Mouse (Mus musculus) lung, adult 2 months (tissue): ENCODE measurements around the gene Tlcd2. TPM values are rescaled to one million over a fixed set of nuclear protein-coding genes. Genes with fewer than 3 reads are reported as not detected.

Experiments
- DNase-seq: peaks from one replicate; pipeline ENCODE4 v3.0.0; 2022
- H3K4me1 ChIP-seq: fragments of 200-500 bp; 2 replicates; pipeline ENCODE4 v1.6.1; 2011; ENCODE audit warnings: low read length; ENCODE audit not compliant: control insufficient read depth, insufficient read depth
- H3K4me3 ChIP-seq: fragments of 200-500 bp; replicated peaks from 2 replicates; pipeline ENCODE3; 2011; ENCODE audit warnings: low read depth, mild to moderate bottlenecking, control low read depth, low read length; ENCODE audit errors: extremely low read depth
- CTCF ChIP-seq: fragments of 200-500 bp; IDR thresholded peaks from 2 replicates; pipeline ENCODE4 v1.5.1; 2011; ENCODE audit warnings: mild to moderate bottlenecking, low read length, control low read depth; ENCODE audit not compliant: insufficient read depth
- POLR2A ChIP-seq: fragments of 200-500 bp; IDR thresholded peaks from 2 replicates; pipeline ENCODE4 v1.6.1; 2011; ENCODE audit warnings: low read depth, mild to moderate bottlenecking, control low read depth, low read length, borderline replicate concordance; ENCODE audit errors: extremely low read depth
- WGBS: fragments of 180-500 bp; shearing (Covaris S2); methylation state at CpG from one replicate; pipeline ENCODE4 v1.1.7; 2018; 5-methylcytosine and 5-hydroxymethylcytosine counted together
- polyA plus RNA-seq: library from polyadenylated mRNA; depleted of rRNA; stranded (reverse); fragments of >200 nt; gene quantifications from 2 replicates; pipeline ENCODE4 v1.2.3, GENCODE M21; 2012

Gene Tlcd2
- polyA plus RNA-seq, 1 experiment: 29.6 TPM

GRCm38 (mm10) chr11:75486601-75487285 lies 25.2 kb downstream of the Tlcd2 start, which contains the start of gene Prpf8:
Prpf8 (plus strand) TSS chr11:75486816.
- Histone ChIP-seq H3K4me3 (peak within 1 kb of the TSS; percentile 83), H3K4me1 (peaks cover 9% of the 10 kb centered on the region)
- WGBS: under 1% methylated on average over 52 of the region's 52 CpGs
- DNase-seq: peak; percentile 99
- no peak for TF ChIP-seq CTCF
- TF ChIP-seq POLR2A: peak; percentile 88; the same call in 1 of the 2 replicates

- 19% methylated on average over 6 of the region's 6 CpGs for WGBS
- peaks cover 9% of the 10 kb centered on the region for H3K4me1 ChIP-seq
- no peak for DNase-seq
- TF ChIP-seq CTCF (no peak), POLR2A (no peak)
- peak overlapping the region; percentile 83 for H3K4me3 ChIP-seq
Observed at GRCm38 (mm10) chr11:75487496-75487895, 26.0 kb downstream of the Tlcd2 start.

GRCm38 (mm10) chr11:75494296-75495049 lies 33.0 kb downstream of the Tlcd2 start:
- Histone ChIP-seq H3K4me3 (no peak overlapping the region), H3K4me1 (no peaks in the 10 kb centered on the region)
- TF ChIP-seq POLR2A (no peak), CTCF (no peak)
- no peak for DNase-seq
- 85% methylated on average over 10 of the region's 10 CpGs for WGBS

GRCm38 (mm10) chr11:75498126-75498525 lies 36.6 kb downstream of the Tlcd2 start:
- no peak for TF ChIP-seq POLR2A
- no peak for TF ChIP-seq CTCF
- no peak for DNase-seq
- no peaks in the 10 kb centered on the region for H3K4me1 ChIP-seq
- WGBS: 54% methylated on average over 1 of the region's 1 CpGs
- H3K4me3 ChIP-seq: no peak overlapping the region

GRCm38 (mm10) chr11:75508162-75508561 lies 46.6 kb downstream of the Tlcd2 start:
- Histone ChIP-seq H3K4me1 (peaks cover 8% of the 10 kb centered on the region), H3K4me3 (no peak overlapping the region)
- TF ChIP-seq POLR2A: no peak
- no peak for TF ChIP-seq CTCF
- 97% methylated on average over 4 of the region's 4 CpGs for WGBS
- DNase-seq: no peak

- H3K4me3 ChIP-seq: no peak overlapping the region
- no peak for DNase-seq
- TF ChIP-seq CTCF (no peak), POLR2A (no peak)
- peaks cover 8% of the 10 kb centered on the region for H3K4me1 ChIP-seq
- WGBS: 49% methylated on average over 8 of the region's 8 CpGs
Observed at GRCm38 (mm10) chr11:75508904-75509303, 47.4 kb downstream of the Tlcd2 start.

- peak; percentile 83 for DNase-seq
- Histone ChIP-seq H3K4me3 (peak within 1 kb of the TSS; percentile 79), H3K4me1 (peaks cover 8% of the 10 kb centered on the region)
- 2% methylated on average over 43 of the region's 43 CpGs for WGBS
- 0 out of 2 replicates have a peak, but pooled peaks have one; percentile 37 for TF ChIP-seq POLR2A
- TF ChIP-seq CTCF: no peak
Observed at GRCm38 (mm10) chr11:75509741-75510626, 48.5 kb downstream of the Tlcd2 start, which contains the start of gene Rilp. Rilp (plus strand) TSS chr11:75510094.

GRCm38 (mm10) chr11:75510627-75510993 lies 49.1 kb downstream of the Tlcd2 start:
- H3K4me1 ChIP-seq: peaks cover 8% of the 10 kb centered on the region
- peak overlapping the region; percentile 79 for H3K4me3 ChIP-seq
- TF ChIP-seq CTCF (peak; percentile 74), POLR2A (peak; percentile 88; the same call in 1 of the 2 replicates)
- peak; percentile 90 for DNase-seq
- 2% methylated on average over 24 of the region's 24 CpGs for WGBS

GRCm38 (mm10) chr11:75511213-75511612 lies 49.7 kb downstream of the Tlcd2 start:
- peak; percentile 66 for DNase-seq
- no peak overlapping the region for H3K4me3 ChIP-seq
- peaks cover 8% of the 10 kb centered on the region for H3K4me1 ChIP-seq
- TF ChIP-seq CTCF: no peak
- no peak for TF ChIP-seq POLR2A
- 56% methylated on average over 6 of the region's 6 CpGs for WGBS
